Mouse (Mus musculus) small intestine, adult 2 months (tissue): ENCODE data around the gene Rpe. TPM values are rescaled to one million over a fixed set of nuclear protein-coding genes. Genes with fewer than 3 reads are reported as not detected.
A peak's percentile ranks its signal among the peaks of the same experiment; 100 is the strongest.
"Not testable (repeated sequence)": the region's sequence is repeated elsewhere in the genome, so short reads cannot be mapped to it uniquely, and the experiment has no call there.

Experiments used
- H3K27ac ChIP-seq: fragments of 200-500 bp; 2 replicates; pipeline ENCODE4 v1.5.1; 2012; ENCODE audit warnings: low read depth, low read length, control low read depth, inconsistent platforms; ENCODE audit not compliant: insufficient read depth
- H3K27me3 ChIP-seq: fragments of 200-500 bp; 2 replicates; pipeline ENCODE4 v1.6.1; 2012; ENCODE audit warnings: mild to moderate bottlenecking, moderate library complexity, low read length, inconsistent platforms; ENCODE audit not compliant: control insufficient read depth, insufficient read depth
- H3K36me3 ChIP-seq: fragments of 200-500 bp; 2 replicates; pipeline ENCODE4 v1.6.1; 2012; ENCODE audit warnings: mild to moderate bottlenecking, low read length, control low read depth, inconsistent platforms; ENCODE audit not compliant: control insufficient read depth, insufficient read depth
- H3K4me1 ChIP-seq: fragments of 200-500 bp; 2 replicates; pipeline ENCODE4 v1.6.1; 2012; ENCODE audit warnings: low read length, inconsistent platforms, mixed read lengths; ENCODE audit not compliant: control insufficient read depth, insufficient read depth, insufficient read length
- H3K4me3 ChIP-seq: fragments of 200-500 bp; 2 replicates; pipeline ENCODE4 v1.5.1; 2012; ENCODE audit warnings: low read depth, mild to moderate bottlenecking, control low read depth, inconsistent platforms, low read length, moderate library complexity
- CTCF ChIP-seq: fragments of 200-500 bp; IDR thresholded peaks from 2 replicates; pipeline ENCODE4 v1.5.1; 2012; ENCODE audit warnings: low read depth, mild to moderate bottlenecking, control low read depth, inconsistent platforms, low read length, moderate library complexity, mixed read lengths; ENCODE audit not compliant: insufficient replicate concordance, insufficient read length; ENCODE audit errors: extremely low read depth
- POLR2A ChIP-seq: fragments of 200-500 bp; IDR thresholded peaks from 2 replicates; pipeline ENCODE4 v1.6.1; 2012; ENCODE audit warnings: low read depth, mild to moderate bottlenecking, control low read depth, inconsistent platforms, low read length, moderate library complexity
- WGBS: fragments of 180-500 bp; shearing (Covaris S2); methylation state at CpG from one replicate; pipeline ENCODE4 v1.1.7; 2018; 5-methylcytosine and 5-hydroxymethylcytosine counted together
- polyA plus RNA-seq: library from polyadenylated mRNA; depleted of rRNA; stranded (reverse); fragments of >200 nt; gene quantifications from 2 replicates; pipeline ENCODE4 v1.2.3, GENCODE M21; 2012

Rpe gene
- polyA plus RNA-seq, 1 experiment: 13.5 TPM

- Histone ChIP-seq H3K4me3 (no peak overlapping the region), H3K36me3 (no peaks in the 10 kb centered on the region), H3K27me3 (peaks cover 2% of the 10 kb centered on the region; the same call in 1 of the 2 replicates), H3K4me1 (no peaks in the 10 kb centered on the region), H3K27ac (no peak overlapping the region)
- TF ChIP-seq CTCF (no peak), POLR2A (no peak)
- WGBS: 76% methylated on average over 5 of the region's 5 CpGs
These were observed 17.7 kb upstream of the Rpe start for GRCm38 (mm10) chr1:66682974-66683373.

- no peak overlapping the region for H3K27ac ChIP-seq
- no peak overlapping the region for H3K4me3 ChIP-seq
- H3K27me3 ChIP-seq: no peaks in the 10 kb centered on the region
- TF ChIP-seq POLR2A: no peak
- no peak for TF ChIP-seq CTCF
- 73% methylated on average over 3 of the region's 3 CpGs for WGBS
- no peaks in the 10 kb centered on the region for H3K4me1 ChIP-seq
- no peaks in the 10 kb centered on the region for H3K36me3 ChIP-seq
These were observed 8.9 kb upstream of the Rpe start for GRCm38 (mm10) chr1:66691772-66692171.

- WGBS: 92% methylated on average over 1 of the region's 1 CpGs
- Histone ChIP-seq H3K27me3 (no peaks in the 10 kb centered on the region), H3K4me3 (no peak overlapping the region), H3K36me3 (no peaks in the 10 kb centered on the region), H3K4me1 (no peaks in the 10 kb centered on the region), H3K27ac (no peak overlapping the region)
- TF ChIP-seq POLR2A (no peak), CTCF (no peak)
These were observed 8.3 kb upstream of the Rpe start for GRCm38 (mm10) chr1:66692308-66692707.

- H3K27me3 ChIP-seq: no peaks in the 10 kb centered on the region
- 86% methylated on average over 8 of the region's 8 CpGs for WGBS
- H3K4me1 ChIP-seq: no peaks in the 10 kb centered on the region
- TF ChIP-seq POLR2A (no peak), CTCF (no peak)
- no peaks in the 10 kb centered on the region for H3K36me3 ChIP-seq
- H3K4me3 ChIP-seq: no peak overlapping the region
- no peak overlapping the region for H3K27ac ChIP-seq
These were observed 7.7 kb upstream of the Rpe start for GRCm38 (mm10) chr1:66692780-66693392.

- H3K4me3 ChIP-seq: no peak overlapping the region
- H3K4me1 ChIP-seq: no peaks in the 10 kb centered on the region
- 61% methylated on average over 5 of the region's 5 CpGs for WGBS
- no peaks in the 10 kb centered on the region for H3K36me3 ChIP-seq
- H3K27ac ChIP-seq: no peak overlapping the region
- TF ChIP-seq CTCF (no peak), POLR2A (no peak)
- no peaks in the 10 kb centered on the region for H3K27me3 ChIP-seq
These were observed 6.4 kb upstream of the Rpe start for GRCm38 (mm10) chr1:66694266-66694665.

GRCm38 (mm10) chr1:66695296-66695695 is 5.3 kb upstream of the Rpe start:
- TF ChIP-seq CTCF (no peak), POLR2A (no peak)
- Histone ChIP-seq H3K36me3 (no peaks in the 10 kb centered on the region), H3K4me1 (no peaks in the 10 kb centered on the region), H3K27ac (no peak overlapping the region), H3K4me3 (no peak overlapping the region), H3K27me3 (no peaks in the 10 kb centered on the region)
- WGBS: 59% methylated on average over 7 of the region's 7 CpGs

- H3K4me3 ChIP-seq, H3K27ac ChIP-seq, H3K27me3 ChIP-seq, H3K36me3 ChIP-seq, H3K4me1 ChIP-seq: not testable (repeated sequence)
- 90% methylated on average over 10 of the region's 10 CpGs for WGBS
These were observed 1.0 kb upstream of the Rpe start for GRCm38 (mm10) chr1:66699630-66700029.

GRCm38 (mm10) chr1:66700149-66700692 is 410 bp upstream of the Rpe start:
- TF ChIP-seq POLR2A (no peak), CTCF (no peak)
- peaks cover 3% of the 10 kb centered on the region for H3K36me3 ChIP-seq
- no peak overlapping the region for H3K27ac ChIP-seq
- H3K4me1 ChIP-seq: peaks cover 4% of the 10 kb centered on the region; the same call in 1 of the 2 replicates
- no peaks in the 10 kb centered on the region for H3K27me3 ChIP-seq
- peak overlapping the region; percentile 82 for H3K4me3 ChIP-seq
- 23% methylated on average over 5 of the region's 5 CpGs for WGBS
